Mouse (Mus musculus): ENCODE results near the gene Trpd52l3. TPM values are rescaled to one million over a fixed set of nuclear protein-coding genes. Genes with fewer than 3 reads are reported as not detected.
"Not testable (repeated sequence)": the region's sequence is repeated elsewhere in the genome, so short reads cannot be mapped to it uniquely, and the experiment has no call there.

Trpd52l3 gene
- polyA plus RNA-seq (2012; rRNA removed), result 0.04 and 0.22 TPM in 2 replicates

- no peak for DNase-seq (ENCODE audit: low read depth)
Measured at GRCm38 (mm10) chr19:30003621-30004020, at the start of gene Trpd52l3. TSS of gene Trpd52l3 (plus strand) at chr19:30003790.

- no peak for DNase-seq (ENCODE audit: low read depth)
Measured at GRCm38 (mm10) chr19:29953833-29954232, 49.8 kb upstream of the Trpd52l3 start.

- no peak for DNase-seq (ENCODE audit: low read depth)
Measured at GRCm38 (mm10) chr19:29955454-29955853, 48.1 kb upstream of the Trpd52l3 start.

GRCm38 (mm10) chr19:29960906-29961305, 42.7 kb upstream of the Trpd52l3 start:
- DNase-seq (ENCODE audit: low read depth), result no peak

- no peak for DNase-seq (ENCODE audit: low read depth)
Measured at GRCm38 (mm10) chr19:29961842-29962241, 41.7 kb upstream of the Trpd52l3 start.

GRCm38 (mm10) chr19:29963598-29964092, 39.9 kb upstream of the Trpd52l3 start:
- no peak for DNase-seq (ENCODE audit: low read depth)

- DNase-seq (ENCODE audit: low read depth), result no peak
Measured at GRCm38 (mm10) chr19:29967960-29968359, 35.6 kb upstream of the Trpd52l3 start.

GRCm38 (mm10) chr19:29973396-29973795, 30.2 kb upstream of the Trpd52l3 start:
- DNase-seq (ENCODE audit: low read depth), result no peak

GRCm38 (mm10) chr19:29978847-29979246, 24.7 kb upstream of the Trpd52l3 start:
- DNase-seq (ENCODE audit: low read depth), result no peak

GRCm38 (mm10) chr19:29979452-29980089, 24.0 kb upstream of the Trpd52l3 start:
- no peak for DNase-seq (ENCODE audit: low read depth)

- DNase-seq (ENCODE audit: low read depth), result no peak
Measured at GRCm38 (mm10) chr19:29984208-29985005, 19.2 kb upstream of the Trpd52l3 start.

- DNase-seq (ENCODE audit: low read depth), result no peak
Measured at GRCm38 (mm10) chr19:29986464-29987091, 17.0 kb upstream of the Trpd52l3 start.

GRCm38 (mm10) chr19:30000406-30001365, 2.9 kb upstream of the Trpd52l3 start:
- no peak for DNase-seq (ENCODE audit: low read depth)

- no peak for DNase-seq (ENCODE audit: low read depth)
Measured at GRCm38 (mm10) chr19:30001550-30001949, 2.0 kb upstream of the Trpd52l3 start.

- DNase-seq (ENCODE audit: low read depth), result no peak
Measured at GRCm38 (mm10) chr19:30006371-30006770, 2.8 kb downstream of the Trpd52l3 start.

- no peak for DNase-seq (ENCODE audit: low read depth)
Measured at GRCm38 (mm10) chr19:30010520-30011296, 7.1 kb downstream of the Trpd52l3 start.

- no peak for DNase-seq (ENCODE audit: low read depth)
Measured at GRCm38 (mm10) chr19:30014331-30014730, 10.7 kb downstream of the Trpd52l3 start.

GRCm38 (mm10) chr19:30016156-30016555, 12.6 kb downstream of the Trpd52l3 start:
- no peak for DNase-seq (ENCODE audit: low read depth)

- not testable (repeated sequence) for DNase-seq (ENCODE audit: low read depth)
Measured at GRCm38 (mm10) chr19:30023419-30023818, 19.8 kb downstream of the Trpd52l3 start.

GRCm38 (mm10) chr19:30029002-30029710, 25.6 kb downstream of the Trpd52l3 start:
- no peak for DNase-seq (ENCODE audit: low read depth)
